Mouse (Mus musculus): ENCODE data around the gene Ahcyl1. TPM values are rescaled to one million over a fixed set of nuclear protein-coding genes. Genes with fewer than 3 reads are reported as not detected.

Gene Ahcyl1
- polyA plus RNA-seq, 1 experiment, result 321 TPM

GRCm38 (mm10) chr3:107621286-107622075 lies 74.9 kb downstream of the Ahcyl1 start:
- no peak for DNase-seq (ENCODE audit: extremely low spot score in 1 of 2, low spot score in 1 of 2)

DNA sequence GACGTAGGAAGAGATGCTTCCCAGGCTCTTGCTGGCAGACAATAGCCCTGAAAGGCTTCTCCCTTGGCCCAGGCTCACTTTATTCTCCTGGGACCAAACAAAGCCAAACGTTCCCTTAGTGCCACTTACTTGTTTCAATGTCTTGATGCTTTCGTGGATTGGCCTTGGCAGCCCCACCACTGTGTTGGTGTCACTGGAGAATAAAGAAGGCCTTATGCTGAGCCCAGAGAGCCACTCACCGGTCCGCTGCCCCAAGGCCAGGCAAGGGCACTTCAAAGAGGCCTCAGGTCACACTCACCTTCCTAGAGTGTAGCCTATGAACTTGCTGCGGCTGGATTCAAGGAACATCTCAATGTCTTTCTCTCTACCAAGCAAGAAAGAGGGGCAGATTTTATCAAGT lies 76.4 kb downstream of the Ahcyl1 start:
- DNase-seq (ENCODE audit: extremely low spot score in 1 of 2, low spot score in 1 of 2), result no peak

DNA sequence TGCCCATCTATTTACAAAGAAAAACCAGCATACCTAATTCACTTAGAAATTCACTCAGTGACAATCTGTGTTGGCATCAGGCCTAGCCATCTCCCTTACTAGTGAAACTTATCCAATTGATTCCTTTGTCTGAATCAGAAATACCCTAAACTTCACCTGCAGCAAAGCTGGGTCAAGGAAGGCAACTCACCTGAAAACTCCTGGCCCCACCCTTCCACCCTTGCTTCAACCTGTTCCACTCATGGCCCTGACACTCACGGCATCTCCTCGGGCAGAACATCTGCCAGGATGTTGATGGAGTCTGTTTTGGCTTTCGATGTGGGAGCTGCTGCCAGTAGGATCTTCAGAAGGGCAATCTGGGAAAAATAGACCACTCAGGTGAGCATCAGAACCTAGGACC lies 78.6 kb downstream of the Ahcyl1 start:
- DNase-seq (ENCODE audit: extremely low spot score in 1 of 2, low spot score in 1 of 2), result no peak

Other genes with a start within 250 kb of the Ahcyl1 start
- gene Kcnc4, start 237.0 kb downstream of the Ahcyl1 start, polyA plus RNA-seq (2012; rRNA removed), result 45.5 and 50.1 TPM in 2 replicates
- 182 and 214 TPM in 2 replicates for gene Slc6a17, start 178.5 kb downstream of the Ahcyl1 start, polyA plus RNA-seq (2012; rRNA removed)
- gene Ubl4b, start 141.5 kb downstream of the Ahcyl1 start, polyA plus RNA-seq (2012; rRNA removed), result 0.13 and 0.26 TPM in 2 replicates
- gene Alx3, start 101.5 kb downstream of the Ahcyl1 start, polyA plus RNA-seq (2012; rRNA removed), result 8.1 and 8.6 TPM in 2 replicates
- gene Gm10961, start 65.2 kb downstream of the Ahcyl1 start, polyA plus RNA-seq (2012; rRNA removed), result not detected in 2 replicates
- 74.4 and 79.2 TPM in 2 replicates for gene Strip1, start 64.9 kb downstream of the Ahcyl1 start, polyA plus RNA-seq (2012; rRNA removed)
- gene Csf1, start 63.9 kb upstream of the Ahcyl1 start, polyA plus RNA-seq (2012; rRNA removed), result 14.1 and 14.5 TPM in 2 replicates
- gene Eps8l3, start 180.7 kb upstream of the Ahcyl1 start, polyA plus RNA-seq (2012; rRNA removed), result not detected in 2 replicates
- gene Gstm5, start 199.3 kb upstream of the Ahcyl1 start, polyA plus RNA-seq (2012; rRNA removed), result 366 and 387 TPM in 2 replicates
- 35.1 and 38.0 TPM in 2 replicates for gene Gstm7, start 235.3 kb upstream of the Ahcyl1 start, polyA plus RNA-seq (2012; rRNA removed)
- 8.5 and 10.0 TPM in 2 replicates for gene Gstm6, start 247.2 kb upstream of the Ahcyl1 start, polyA plus RNA-seq (2012; rRNA removed)